In the genomic region with DNA sequence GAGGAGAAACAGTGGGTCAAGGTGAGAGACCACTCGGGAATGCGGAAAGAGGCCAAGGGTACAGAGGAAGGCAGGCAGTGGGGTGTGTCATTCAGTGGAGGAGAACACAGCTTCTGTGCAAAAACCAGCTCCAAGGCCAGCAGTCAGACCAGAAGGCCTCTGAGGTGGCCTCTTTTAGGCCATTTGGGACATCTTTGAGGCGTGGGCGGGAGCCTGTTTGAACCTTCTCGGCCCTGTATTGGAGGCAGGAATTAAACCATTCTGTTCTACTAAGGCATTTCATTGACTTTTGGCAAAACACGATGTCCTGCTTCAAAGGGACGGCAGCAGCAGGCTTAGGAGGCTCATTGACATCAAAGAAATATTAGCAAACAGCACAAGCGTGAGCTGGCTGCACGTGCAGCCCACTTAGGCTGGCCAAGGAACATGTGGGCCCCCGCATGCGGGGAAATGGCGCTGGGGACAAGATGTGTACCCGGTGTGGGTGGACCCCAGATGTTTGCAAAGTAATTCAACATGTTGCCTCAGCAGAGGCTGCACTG, we compare ENCODE assay signal across 9 mouse cellular contexts.
DNase-seq lines count a peak whose midpoint lies in the region; ATAC-seq and TF ChIP-seq lines count a peak whose summit lies in the region.
"Had no signal": no experiment of that assay in that cellular context is flagged by ENCODE, and none has a peak within 500 bp of the region (broad histone marks: within the 10 kb centered on the region; RNA-seq: fewer than 3 reads in every experiment).

No protein-coding gene starts in this region.

- no peaks in the 10 kb centered on the region for H3K27me3 ChIP-seq in kidney, embryonic 15.5 days
- H3K27me3 ChIP-seq in lung, embryonic 14.5 days (ENCODE audit: insufficient read depth, low read length): no peaks in the 10 kb centered on the region
- H3K27me3 ChIP-seq in forebrain, embryonic 14.5 days (replicated peaks; ENCODE audit: control insufficient read depth, insufficient read depth, low read length): no peaks in the 10 kb centered on the region

- no peaks in the 10 kb centered on the region for H3K9me3 ChIP-seq in kidney, embryonic 15.5 days (replicated peaks)
- H3K9me3 ChIP-seq in lung, embryonic 14.5 days (ENCODE audit: low read depth, low read length): no peaks in the 10 kb centered on the region
- H3K9me3 ChIP-seq in forebrain, embryonic 14.5 days (replicated peaks; ENCODE audit: control insufficient read depth, low read length): no peaks in the 10 kb centered on the region

- WGBS in kidney, embryonic 15.5 days: 44% methylated on average over 13 of the region's 13 CpGs
- 52% methylated on average over 13 of the region's 13 CpGs for WGBS in lung, embryonic 14.5 days
- WGBS in forebrain, embryonic 14.5 days: 77% methylated on average over 13 of the region's 13 CpGs

- H3K27ac ChIP-seq in kidney, embryonic 15.5 days: peak overlapping the region; percentile 63
- peak overlapping the region; percentile 61; the same call in 1 of the 2 replicates for H3K27ac ChIP-seq in lung, embryonic 14.5 days (ENCODE audit: low read depth)
- no peak overlapping the region for H3K27ac ChIP-seq in forebrain, embryonic 14.5 days (ENCODE audit: low read depth, low read length)

- peak; percentile 15 to 20 for DNase-seq in urinary bladder, postnatal 36 days (ENCODE audit: low spot score in 2 of 2)
- no peak for DNase-seq in urinary bladder, adult 2 months (ENCODE audit: low spot score)
- peak; percentile 44 for DNase-seq in lung, embryonic 14.5 days
- DNase-seq in spleen, postnatal 14 days (ENCODE audit: low spot score in 2 of 2): no peak
- DNase-seq in forebrain, embryonic 14.5 days (ENCODE audit: low spot score): no peak
- DNase-seq in right cerebral cortex, postnatal 14 days: no peak
- DNase-seq: forebrain, postnatal 0 days; thymus, postnatal 14 days had no signal

- ATAC-seq in kidney, embryonic 15.5 days (replicated peaks; ENCODE audit: low FRiP score): 0 out of 2 replicates have a peak, but pooled peaks have one; percentile 20
- ATAC-seq in lung, embryonic 14.5 days (ENCODE audit: insufficient read depth): peak; percentile 35
- ATAC-seq in forebrain, embryonic 14.5 days: no peak
- ATAC-seq: forebrain, postnatal 0 days had no signal

- H3K9ac ChIP-seq in kidney, embryonic 15.5 days: no peak overlapping the region
- H3K9ac ChIP-seq in lung, embryonic 14.5 days: no peak overlapping the region
- no peak overlapping the region for H3K9ac ChIP-seq in forebrain, embryonic 14.5 days (ENCODE audit: low read length)
- H3K9ac ChIP-seq: forebrain, postnatal 0 days had no signal

- H3K4me2 ChIP-seq in kidney, embryonic 15.5 days: no peak overlapping the region
- no peak overlapping the region for H3K4me2 ChIP-seq in lung, embryonic 14.5 days
- no peak overlapping the region for H3K4me2 ChIP-seq in forebrain, embryonic 14.5 days (ENCODE audit: low read length)

- no peak for TF ChIP-seq CTCF in lung, embryonic 14.5 days (IDR thresholded peaks at IDR 0.05; ENCODE audit: low read depth)

- H3K4me3 ChIP-seq in kidney, embryonic 15.5 days (replicated peaks): no peak overlapping the region
- H3K4me3 ChIP-seq in lung, embryonic 14.5 days (ENCODE audit: low read depth, low read length): no peak overlapping the region
- H3K4me3 ChIP-seq in forebrain, embryonic 14.5 days (ENCODE audit: low read depth, low read length): no peak overlapping the region

- H3K4me1 ChIP-seq in kidney, embryonic 15.5 days: peaks cover 38% of the 10 kb centered on the region
- H3K4me1 ChIP-seq in lung, embryonic 14.5 days (ENCODE audit: insufficient read depth): no peaks in the 10 kb centered on the region
- peaks cover 14% of the 10 kb centered on the region; the same call in 1 of the 2 replicates for H3K4me1 ChIP-seq in forebrain, embryonic 14.5 days (ENCODE audit: control insufficient read depth, insufficient read depth, low read length)

- H3K36me3 ChIP-seq in kidney, embryonic 15.5 days: no peaks in the 10 kb centered on the region
- H3K36me3 ChIP-seq in lung, embryonic 14.5 days (ENCODE audit: insufficient read depth): no peaks in the 10 kb centered on the region
- no peaks in the 10 kb centered on the region for H3K36me3 ChIP-seq in forebrain, embryonic 14.5 days (ENCODE audit: control insufficient read depth, insufficient read depth, low read length)

Comparison
In these comparisons a context has a peak if more than half of its experiments do, and no peak if none do; other contexts are left out.
1. DNase-seq: peak in urinary bladder, postnatal 36 days (2 of 2) and lung, embryonic 14.5 days (single experiment); none in urinary bladder, adult 2 months (single experiment), spleen, postnatal 14 days (0 of 2), forebrain, embryonic 14.5 days (single experiment) and right cerebral cortex, postnatal 14 days (single experiment).